Mouse (Mus musculus) intestine, postnatal 0 days (tissue): Measurements from ENCODE around the gene Itpr1. TPM values are rescaled to one million over a fixed set of nuclear protein-coding genes. Genes with fewer than 3 reads are reported as not detected.

Experiments
- ATAC-seq: fragments of 200-750 bp; cut with Nextera tagmentation; 2 replicates; pipeline ENCODE4 v1.8.0; 2017; ENCODE audit warnings: mild to moderate bottlenecking, moderate TSS enrichment, moderate library complexity
- H3K27ac ChIP-seq: fragments of 300-500 bp; sonication (generic); 2 replicates; pipeline ENCODE4 v1.5.1; 2014; ENCODE audit warnings: mild to moderate bottlenecking, low read depth, low read length, moderate library complexity
- H3K27me3 ChIP-seq: fragments of 300-500 bp; sonication (generic); replicated peaks from 2 replicates; pipeline ENCODE4 v1.6.1; 2014; ENCODE audit warnings: low read length, mixed read lengths; ENCODE audit not compliant: control insufficient read depth, insufficient read depth
- H3K36me3 ChIP-seq: fragments of 300-500 bp; sonication (generic); 2 replicates; pipeline ENCODE4 v1.6.1; 2014; ENCODE audit warnings: mild to moderate bottlenecking, moderate library complexity; ENCODE audit not compliant: control insufficient read depth, insufficient read depth
- H3K4me1 ChIP-seq: fragments of 300-500 bp; sonication (generic); replicated peaks from 2 replicates; pipeline ENCODE4 v1.6.1; 2014; ENCODE audit warnings: antibody characterized with exemption, low read length, mixed read lengths; ENCODE audit not compliant: control insufficient read depth, insufficient read depth
- H3K4me2 ChIP-seq: fragments of 300-500 bp; sonication (generic); replicated peaks from 2 replicates; pipeline ENCODE4 v1.6.1; 2014; ENCODE audit warnings: low read depth, mild to moderate bottlenecking, moderate library complexity
- H3K4me3 ChIP-seq: fragments of 300-500 bp; sonication (generic); 2 replicates; pipeline ENCODE4 v1.5.1; 2014; ENCODE audit warnings: low read depth, low read length
- H3K9ac ChIP-seq: fragments of 300-500 bp; sonication (generic); 2 replicates; pipeline ENCODE4 v1.6.1; 2014; ENCODE audit warnings: mild to moderate bottlenecking, low read depth, low read length
- H3K9me3 ChIP-seq: fragments of 300-500 bp; sonication (generic); 2 replicates; pipeline ENCODE4 v1.6.1; 2016; ENCODE audit warnings: mixed run types; ENCODE audit not compliant: control insufficient read depth
- CTCF ChIP-seq: sonication (generic); IDR thresholded peaks from 2 replicates; pipeline ENCODE4 v1.5.1; 2016; ENCODE audit warnings: low read depth, mild to moderate bottlenecking, control low read depth, antibody characterized with exemption, moderate library complexity
- WGBS: fragments of 180-500 bp; shearing (Covaris S2); extraction: QIAGEN DNeasy Blood & Tissue Kit; methylation state at CpG from one replicate; pipeline ENCODE4 v1.1.7; 2014; 5-methylcytosine and 5-hydroxymethylcytosine counted together
- polyA plus RNA-seq: library from polyadenylated mRNA; unstranded; fragments of >200 nt; fragmentation: Nextera tagmentation; extraction: Ambion mirVana; gene quantifications from 2 replicates; pipeline ENCODE4 v1.2.1, GENCODE M21; 2015

The Itpr1 gene
- polyA plus RNA-seq, 1 experiment from 2014 or later = 6.4 TPM

DNA sequence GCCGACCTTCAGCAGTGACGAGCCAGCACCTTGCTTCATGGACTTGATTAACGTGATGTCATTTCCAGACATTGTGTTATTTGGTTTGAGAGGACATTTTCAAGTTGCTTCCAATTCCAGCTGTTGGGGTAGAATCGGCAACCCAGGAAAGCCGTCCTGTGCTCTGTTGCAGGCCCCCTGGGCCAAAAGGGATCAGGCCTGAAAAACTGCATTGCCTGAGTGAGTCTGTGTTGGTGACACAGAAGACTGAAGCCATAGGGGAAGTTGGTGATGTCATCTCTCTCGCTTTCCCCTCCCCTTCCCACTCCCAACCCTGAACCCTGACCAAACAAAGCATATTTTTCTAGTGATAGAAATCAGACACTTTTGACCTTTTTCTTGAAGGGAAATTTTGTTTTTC is 114.7 kb downstream of the Itpr1 start:
- Histone ChIP-seq H3K27ac (no peak overlapping the region), H3K27me3 (no peaks in the 10 kb centered on the region), H3K4me2 (no peak overlapping the region), H3K36me3 (no peaks in the 10 kb centered on the region), H3K4me1 (no peaks in the 10 kb centered on the region), H3K9ac (no peak overlapping the region), H3K9me3 (no peaks in the 10 kb centered on the region), H3K4me3 (no peak overlapping the region)
- TF ChIP-seq CTCF = no peak
- no peak for ATAC-seq
- WGBS = 65% methylated on average over 6 of the region's 6 CpGs

DNA sequence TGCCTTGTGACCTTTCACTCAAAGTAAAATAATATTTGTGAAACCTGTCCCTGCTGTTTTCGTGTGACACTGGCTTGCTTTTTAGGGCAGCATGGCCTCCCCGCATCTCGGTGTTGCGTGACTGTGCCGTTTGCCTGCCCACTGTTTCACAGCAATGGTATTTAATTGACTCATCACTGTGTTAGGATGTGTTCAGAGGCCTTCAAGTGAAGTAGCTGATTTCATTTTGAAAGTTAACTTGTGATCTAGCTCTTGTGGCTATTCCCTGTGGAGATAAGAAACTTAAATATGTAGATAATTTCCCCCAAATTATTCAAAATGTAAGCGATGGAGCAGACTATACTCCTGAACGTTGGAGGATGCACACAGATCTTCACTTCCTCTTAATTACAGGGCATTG is 115.4 kb downstream of the Itpr1 start:
- Histone ChIP-seq H3K4me2 (no peak overlapping the region), H3K27ac (no peak overlapping the region), H3K9me3 (no peaks in the 10 kb centered on the region), H3K27me3 (no peaks in the 10 kb centered on the region), H3K36me3 (no peaks in the 10 kb centered on the region), H3K4me3 (no peak overlapping the region), H3K4me1 (no peaks in the 10 kb centered on the region), H3K9ac (no peak overlapping the region)
- TF ChIP-seq CTCF = no peak
- WGBS = 79% methylated on average over 7 of the region's 7 CpGs
- ATAC-seq = no peak

DNA sequence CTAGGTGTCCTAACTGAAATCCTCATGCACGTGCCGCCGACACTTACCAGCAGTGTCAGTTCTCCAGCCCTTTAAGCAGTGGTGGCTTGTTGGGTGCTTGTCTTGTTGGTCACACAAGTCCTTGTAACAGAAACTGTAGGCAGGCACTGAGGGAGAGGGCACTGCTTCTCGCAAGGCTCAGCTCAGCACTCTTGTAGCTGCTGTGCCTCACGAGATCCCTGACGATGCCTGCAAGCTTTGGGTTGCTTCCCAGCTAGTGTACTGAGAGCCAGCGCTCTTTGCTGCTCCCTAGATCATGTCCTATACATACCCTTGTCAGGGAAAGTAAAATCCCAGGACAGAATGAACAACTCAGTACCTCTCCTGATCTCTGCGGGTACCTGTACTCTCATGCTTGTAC is 117.6 kb downstream of the Itpr1 start:
- no peak for ATAC-seq
- no peaks in the 10 kb centered on the region for H3K27me3 ChIP-seq
- H3K36me3 ChIP-seq = no peaks in the 10 kb centered on the region
- H3K4me3 ChIP-seq = no peak overlapping the region
- no peaks in the 10 kb centered on the region for H3K4me1 ChIP-seq
- WGBS = 84% methylated on average over 8 of the region's 8 CpGs
- no peak overlapping the region for H3K9ac ChIP-seq
- no peak for TF ChIP-seq CTCF
- no peak overlapping the region for H3K4me2 ChIP-seq
- H3K9me3 ChIP-seq = no peaks in the 10 kb centered on the region
- H3K27ac ChIP-seq = no peak overlapping the region

DNA sequence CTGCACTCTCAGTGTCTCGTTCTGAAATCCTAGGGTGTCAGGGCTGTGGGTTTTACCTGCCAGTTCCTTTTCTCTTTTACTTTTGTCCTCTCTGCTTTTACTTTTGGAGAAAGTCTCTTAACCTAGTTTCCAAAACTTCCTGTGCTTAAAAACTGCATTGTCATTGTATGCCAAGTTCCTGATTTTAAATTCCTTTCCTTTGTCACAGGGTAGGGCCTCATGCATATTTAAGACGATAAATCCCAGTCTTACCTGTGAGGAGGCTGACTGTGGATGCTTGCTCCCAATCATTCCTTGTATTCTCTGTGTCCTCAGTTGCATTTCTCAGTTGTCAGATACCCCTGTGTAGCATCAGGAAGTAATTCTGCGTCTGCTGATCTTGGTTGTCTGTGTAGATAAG is 118.4 kb downstream of the Itpr1 start:
- TF ChIP-seq CTCF = no peak
- H3K36me3 ChIP-seq = no peaks in the 10 kb centered on the region
- no peaks in the 10 kb centered on the region for H3K4me1 ChIP-seq
- no peak for ATAC-seq
- no peaks in the 10 kb centered on the region for H3K9me3 ChIP-seq
- no peak overlapping the region for H3K4me2 ChIP-seq
- no peak overlapping the region for H3K4me3 ChIP-seq
- no peak overlapping the region for H3K9ac ChIP-seq
- WGBS = 69% methylated on average over 3 of the region's 3 CpGs
- H3K27ac ChIP-seq = no peak overlapping the region
- H3K27me3 ChIP-seq = no peaks in the 10 kb centered on the region

DNA sequence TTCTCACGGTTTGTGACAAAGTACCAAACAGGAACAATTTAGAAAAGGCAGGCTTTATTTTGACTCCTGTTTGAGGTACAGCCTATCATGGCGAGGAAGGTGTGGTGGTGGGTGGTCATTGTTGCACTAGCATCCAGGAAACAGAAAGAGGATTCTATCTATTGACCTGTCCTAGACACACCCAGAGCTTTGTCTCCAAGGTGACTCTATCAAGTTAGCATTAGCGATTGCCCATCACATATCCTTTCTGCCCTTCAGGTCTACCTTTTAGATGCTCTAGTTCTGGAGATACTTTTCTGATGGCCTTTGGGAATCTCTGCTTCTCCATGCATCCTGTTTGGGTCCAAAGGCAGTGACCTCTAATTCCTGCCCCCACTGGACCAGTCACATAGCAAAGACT is 121.2 kb downstream of the Itpr1 start:
- no peaks in the 10 kb centered on the region for H3K27me3 ChIP-seq
- H3K27ac ChIP-seq = no peak overlapping the region
- no peaks in the 10 kb centered on the region for H3K4me1 ChIP-seq
- no peaks in the 10 kb centered on the region for H3K36me3 ChIP-seq
- H3K4me3 ChIP-seq = no peak overlapping the region
- ATAC-seq = no peak
- no peaks in the 10 kb centered on the region for H3K9me3 ChIP-seq
- 72% methylated on average over 3 of the region's 3 CpGs for WGBS
- H3K4me2 ChIP-seq = no peak overlapping the region
- no peak for TF ChIP-seq CTCF
- no peak overlapping the region for H3K9ac ChIP-seq

DNA sequence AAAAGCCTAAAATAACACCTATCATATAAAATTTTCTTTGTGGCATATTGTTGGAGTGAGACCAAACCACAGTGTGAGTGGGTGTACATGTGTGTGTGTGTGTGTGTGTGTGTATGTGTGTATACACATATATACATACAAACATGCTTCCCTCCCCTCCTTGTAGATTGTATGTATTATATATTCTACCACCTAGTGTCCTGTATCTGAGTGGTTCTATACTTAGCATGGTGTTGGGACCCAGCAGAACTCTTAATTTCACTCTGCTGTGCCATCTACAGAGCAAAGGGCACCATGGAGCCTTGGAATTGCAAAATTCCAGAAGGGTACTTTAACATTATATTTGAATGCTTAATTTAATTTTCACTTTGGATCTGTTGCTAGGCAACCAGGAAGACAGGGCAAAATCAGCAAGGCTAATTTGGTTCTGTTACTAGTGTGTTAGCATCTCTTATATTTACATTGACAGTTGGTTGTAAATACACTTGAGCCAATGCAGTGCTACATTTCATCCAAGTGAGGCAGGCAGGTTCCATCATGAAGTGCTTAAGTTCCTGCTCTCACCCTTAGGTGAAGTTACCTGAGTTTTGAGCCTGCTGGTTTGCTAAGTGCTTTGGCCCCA is 122.4 kb downstream of the Itpr1 start:
- H3K4me1 ChIP-seq = no peaks in the 10 kb centered on the region
- no peaks in the 10 kb centered on the region for H3K9me3 ChIP-seq
- no peak overlapping the region for H3K4me2 ChIP-seq
- no peak overlapping the region for H3K4me3 ChIP-seq
- no peaks in the 10 kb centered on the region for H3K27me3 ChIP-seq
- no peak for ATAC-seq
- H3K36me3 ChIP-seq = no peaks in the 10 kb centered on the region
- no peak for TF ChIP-seq CTCF
- H3K9ac ChIP-seq = no peak overlapping the region
- no peak overlapping the region for H3K27ac ChIP-seq

DNA sequence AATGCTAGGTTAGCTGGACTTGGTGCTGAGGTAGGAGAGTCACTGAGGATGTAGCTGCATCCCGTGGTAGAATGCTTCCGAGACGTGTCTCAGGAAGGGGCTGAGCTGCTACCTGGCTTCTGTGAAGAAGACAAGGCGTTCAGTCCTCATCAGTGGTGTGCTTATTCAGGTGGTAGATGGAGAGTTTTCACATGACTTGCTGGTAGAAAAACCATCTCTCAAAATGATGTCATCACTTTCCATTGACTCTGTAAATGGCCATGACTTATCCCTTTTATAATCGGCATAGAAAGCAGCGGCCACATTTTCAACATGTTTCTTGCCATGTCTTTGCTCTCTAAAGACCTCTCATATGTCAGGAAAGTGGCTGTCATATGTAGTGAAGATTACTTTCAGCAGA is 123.6 kb downstream of the Itpr1 start:
- no peak overlapping the region for H3K9ac ChIP-seq
- ATAC-seq = no peak
- H3K36me3 ChIP-seq = no peaks in the 10 kb centered on the region
- TF ChIP-seq CTCF = no peak
- no peaks in the 10 kb centered on the region for H3K4me1 ChIP-seq
- H3K4me3 ChIP-seq = no peak overlapping the region
- no peaks in the 10 kb centered on the region for H3K9me3 ChIP-seq
- H3K4me2 ChIP-seq = no peak overlapping the region
- 96% methylated on average over 6 of the region's 6 CpGs for WGBS
- no peaks in the 10 kb centered on the region for H3K27me3 ChIP-seq
- no peak overlapping the region for H3K27ac ChIP-seq
